Mouse (Mus musculus) gastrocnemius, postnatal 4 days (tissue): ENCODE data around the gene Elob. TPM values are rescaled to one million over a fixed set of nuclear protein-coding genes. Genes with fewer than 3 reads are reported as not detected.

Experiments used
- DNase-seq, 2 experiments: peaks; one replicate each; pipeline ENCODE4 v3.0.0; 2021 to 2022; ENCODE audit warnings: low spot score in 2 of 2, mixed read lengths in 2 of 2
- long read RNA-seq, 2 experiments: library from polyadenylated mRNA; stranded (forward); transcript quantifications; one replicate each; pipeline ENCODE4 v2.0.0; 2021
- total RNA-seq, 2 experiments: library from RNA; stranded (reverse); gene quantifications; 2 replicates each; pipeline ENCODE4 v1.2.3; 2021

The Elob gene
- total RNA-seq = 100 to 1,000 TPM; 428 to 459 TPM
- long read RNA-seq, experiment 1, transcript Elob-201 (4 exons, 537 nt) = major isoform, 195 of 222 reads
- long read RNA-seq, experiment 1, transcript Elob-202 (3 exons, 581 nt) = minor isoform, 18 of 222 reads
- long read RNA-seq, experiment 1, partial matches to known transcripts = 2 of 222 reads
- long read RNA-seq, experiment 1, other reads (novel, unspliced or antisense) = 0 of 222 reads
- long read RNA-seq, experiment 2, transcript Elob-202 (3 exons, 581 nt) = minor isoform, 19 of 210 reads
- long read RNA-seq, experiment 2, transcript Elob-201 (4 exons, 537 nt) = major isoform, 185 of 210 reads
- long read RNA-seq, experiment 2, partial matches to known transcripts = 2 of 210 reads
- long read RNA-seq, experiment 2, other reads (novel, unspliced or antisense) = 0 of 210 reads

DNA sequence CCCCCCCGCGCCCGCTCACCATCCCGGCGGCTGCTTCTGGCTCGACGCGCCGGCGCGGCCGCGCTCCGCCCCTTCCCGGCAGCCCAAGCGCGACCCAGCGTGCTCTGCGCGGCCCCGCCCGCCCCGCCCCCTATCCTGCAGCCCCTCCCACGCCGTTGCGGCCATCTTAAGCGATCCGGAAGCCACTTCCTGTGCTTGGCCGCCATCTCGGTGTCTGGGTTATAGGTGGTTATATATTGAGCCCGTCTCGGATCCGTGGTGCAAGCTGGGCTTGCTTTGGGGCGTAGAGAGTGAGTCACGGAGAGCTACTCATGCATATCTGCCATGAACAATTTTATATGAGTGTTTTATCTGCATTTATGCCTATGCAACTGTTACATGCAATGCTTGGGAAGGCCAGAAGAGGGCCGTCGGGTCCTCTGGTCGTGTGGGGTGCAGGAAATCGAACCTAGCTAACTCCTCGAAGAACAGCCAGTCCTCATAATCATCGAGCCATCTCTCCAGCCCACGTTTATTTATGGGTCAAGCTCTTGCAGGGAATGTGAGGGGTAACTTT lies at the start of gene Elob:
Elob (minus strand) TSS at position 73 of the 556 bp plus-strand sequence.
- peak; percentile 70 to 85 for DNase-seq

DNA sequence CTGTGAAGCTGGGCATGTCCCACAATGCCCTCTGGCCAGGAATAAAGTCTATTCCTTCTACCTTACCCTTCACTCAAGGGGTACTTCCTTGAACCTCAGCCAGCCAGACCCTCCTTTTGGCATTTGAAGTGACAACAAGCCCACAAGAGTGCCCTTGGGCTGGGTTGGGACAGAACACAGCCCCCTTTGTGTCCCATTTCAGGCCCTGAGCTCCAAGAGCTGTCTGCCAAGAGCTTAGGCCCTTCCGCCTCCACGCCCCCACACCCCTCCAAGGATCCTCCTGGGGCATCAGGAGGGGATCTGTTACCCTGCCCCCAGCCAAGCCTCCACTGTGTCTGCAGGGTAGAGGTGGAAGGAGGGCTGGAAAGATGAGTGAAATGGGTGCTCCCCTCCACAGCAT lies 48.2 kb upstream of the Elob start:
- DNase-seq = peak in 1 of 2 experiments; percentile 6

DNA sequence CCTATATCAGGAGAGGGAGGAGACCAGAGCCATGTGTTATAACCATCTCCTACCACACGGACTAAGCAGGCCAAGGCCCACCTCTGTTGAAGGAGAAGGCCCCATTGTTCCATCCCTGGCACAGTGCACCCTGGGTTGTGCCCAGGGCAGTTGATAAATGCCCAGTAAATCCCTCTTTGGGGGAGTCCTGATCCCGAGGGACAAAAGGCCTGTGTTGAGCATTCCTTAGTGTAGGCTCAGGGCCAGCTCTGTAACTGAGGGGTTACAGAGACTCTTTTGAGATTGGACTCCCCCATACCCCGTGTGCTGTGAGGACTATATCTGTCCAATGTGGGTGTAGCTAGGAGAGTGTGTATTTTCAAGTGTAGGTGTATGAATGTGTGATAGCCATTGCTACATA lies 47.8 kb upstream of the Elob start:
- DNase-seq = peak in 1 of 2 experiments; percentile 6

DNA sequence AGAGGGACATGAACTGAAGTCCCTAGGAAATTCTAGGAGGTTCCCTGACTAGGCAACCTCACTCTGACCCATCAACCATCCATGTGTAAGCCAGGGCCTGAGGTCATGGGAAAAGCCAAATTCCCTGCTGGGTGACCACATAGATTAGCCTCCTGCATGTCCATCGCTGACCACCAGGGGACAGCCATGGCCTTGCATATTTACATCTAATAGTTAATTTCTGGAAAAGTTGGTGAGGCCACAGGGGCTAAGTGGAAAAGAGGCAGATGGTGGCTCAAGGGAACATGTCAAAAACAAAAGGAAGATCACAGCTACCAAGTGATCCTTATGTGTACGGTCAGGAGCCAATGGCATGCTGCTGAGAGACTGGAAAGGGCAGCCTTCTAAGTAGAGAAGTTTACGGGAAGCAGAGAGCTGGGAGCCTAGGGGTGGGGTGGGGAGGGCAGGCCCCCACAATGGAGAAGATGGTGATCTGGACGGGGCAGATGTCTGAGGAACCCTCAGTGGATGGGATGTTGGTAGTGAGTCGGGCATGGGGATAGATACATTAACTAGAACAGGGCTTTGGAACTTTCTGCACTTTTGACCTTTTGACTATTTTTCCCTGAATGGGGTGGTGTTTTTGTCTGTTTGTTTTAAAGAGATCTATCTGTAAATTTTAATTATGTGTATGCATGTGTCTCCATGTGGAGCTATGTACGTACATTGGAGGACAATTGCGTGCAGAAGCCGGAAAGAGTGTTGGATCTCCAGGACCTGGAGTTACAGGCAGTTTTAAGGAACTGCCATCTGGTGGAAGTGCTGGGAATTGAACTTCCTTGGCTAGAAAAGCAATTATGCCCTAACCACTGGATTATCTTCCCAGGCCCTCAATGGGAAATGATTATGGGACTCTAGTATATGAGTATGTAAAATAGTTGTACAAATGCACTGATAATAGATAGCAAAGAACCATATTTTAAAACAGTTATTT lies 45.2 kb upstream of the Elob start:
- peak in 1 of 2 experiments; percentile 69 for DNase-seq

DNA sequence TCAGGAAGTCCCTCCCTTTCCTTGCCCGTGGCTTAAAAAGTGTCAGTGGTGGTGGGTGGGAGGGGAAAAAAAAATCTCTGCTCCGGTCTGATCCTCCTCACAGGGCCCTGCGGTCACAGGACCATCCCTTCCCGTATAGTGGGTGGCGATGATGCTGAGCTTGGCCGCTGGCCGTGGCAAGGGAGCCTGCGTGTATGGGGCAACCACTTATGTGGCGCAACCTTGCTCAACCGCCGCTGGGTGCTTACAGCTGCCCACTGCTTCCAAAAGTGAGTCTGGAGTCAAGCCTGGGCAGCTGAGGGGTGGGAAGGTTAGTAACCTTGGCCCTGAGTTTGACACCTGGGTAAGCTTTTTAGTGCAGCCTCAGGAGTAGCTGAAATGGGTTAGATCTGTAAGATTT lies 39.6 kb upstream of the Elob start:
- DNase-seq = no peak

DNA sequence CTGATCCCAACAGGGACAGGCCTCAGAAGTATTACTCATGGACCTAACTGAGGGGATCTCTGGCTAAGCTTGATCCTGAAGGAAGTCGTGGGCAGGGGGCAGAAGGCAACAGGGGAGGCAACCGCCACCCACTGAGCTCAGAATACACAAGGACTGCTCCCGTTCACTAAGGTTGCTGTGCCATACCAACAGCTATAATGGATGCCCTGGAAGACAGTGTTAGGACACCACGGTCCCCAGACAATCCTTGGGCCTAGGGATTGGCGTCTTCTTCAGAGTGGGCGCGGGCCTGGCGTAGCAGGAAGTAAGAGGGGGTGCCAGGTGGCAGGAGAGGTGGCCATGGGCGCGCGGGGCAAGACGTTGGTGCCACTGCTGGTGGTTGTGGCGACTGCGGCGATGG lies 38.8 kb upstream of the Elob start, which contains the start of gene Prss21:
Prss21 (plus strand) TSS at position 301 of the 400 bp plus-strand sequence.
- DNase-seq = no peak

DNA sequence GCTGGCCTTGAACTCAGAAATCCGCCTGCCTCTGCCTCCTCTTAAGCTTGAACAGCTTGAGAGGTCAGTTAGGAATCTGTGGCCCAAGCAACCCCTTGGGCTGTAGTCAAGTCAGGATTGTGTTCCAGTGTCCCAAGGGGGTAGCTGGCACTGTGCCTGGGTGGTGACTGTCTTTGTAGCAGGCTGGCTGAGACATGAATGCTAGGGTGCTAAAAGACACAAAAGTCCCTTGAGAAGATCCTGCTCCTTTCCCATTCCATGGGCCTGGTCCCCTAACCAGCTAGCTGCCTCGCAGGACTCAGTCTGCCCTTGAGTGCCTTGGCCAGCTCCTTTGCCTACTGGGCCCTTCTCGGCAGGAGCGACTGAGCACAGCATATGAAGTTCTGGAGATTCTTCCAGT lies 34.0 kb upstream of the Elob start:
- no peak for DNase-seq

DNA sequence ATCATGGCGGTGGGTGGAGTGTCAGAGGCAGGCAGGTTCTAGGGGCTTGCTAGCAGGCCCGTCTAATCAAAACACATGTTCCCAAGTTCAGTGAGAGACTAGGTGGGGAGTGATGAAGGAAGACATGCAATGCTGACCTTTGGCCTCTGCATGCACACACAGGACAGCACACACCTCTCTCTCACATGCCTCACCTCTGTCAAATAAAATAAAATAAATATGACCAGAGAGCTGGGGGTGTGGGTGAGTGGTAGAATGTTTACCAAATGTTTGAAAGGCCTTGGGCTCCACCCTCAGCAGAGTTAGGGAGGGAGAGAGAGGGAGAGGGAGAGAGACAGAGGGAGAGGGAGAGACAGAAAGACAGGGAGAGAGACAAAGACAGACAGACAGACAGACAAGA lies 29.0 kb upstream of the Elob start:
- no peak for DNase-seq

DNA sequence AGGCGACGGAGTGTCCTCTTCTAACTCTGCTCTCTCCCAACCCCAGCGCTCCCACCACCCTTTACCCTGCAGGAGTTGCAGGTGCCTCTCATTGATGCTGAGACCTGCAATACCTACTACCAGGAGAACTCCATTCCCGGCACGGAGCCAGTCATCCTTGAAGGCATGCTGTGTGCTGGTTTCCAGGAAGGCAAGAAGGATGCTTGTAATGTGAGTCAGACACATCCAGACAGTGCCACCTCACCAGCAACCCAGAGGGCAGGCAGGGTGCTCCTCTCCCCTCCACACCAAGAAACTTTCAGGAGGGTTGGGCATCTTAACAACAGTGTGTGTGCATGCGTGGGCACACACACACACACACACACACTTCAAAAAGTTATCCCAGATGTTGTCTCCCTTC lies 28.3 kb upstream of the Elob start:
- no peak for DNase-seq

DNA sequence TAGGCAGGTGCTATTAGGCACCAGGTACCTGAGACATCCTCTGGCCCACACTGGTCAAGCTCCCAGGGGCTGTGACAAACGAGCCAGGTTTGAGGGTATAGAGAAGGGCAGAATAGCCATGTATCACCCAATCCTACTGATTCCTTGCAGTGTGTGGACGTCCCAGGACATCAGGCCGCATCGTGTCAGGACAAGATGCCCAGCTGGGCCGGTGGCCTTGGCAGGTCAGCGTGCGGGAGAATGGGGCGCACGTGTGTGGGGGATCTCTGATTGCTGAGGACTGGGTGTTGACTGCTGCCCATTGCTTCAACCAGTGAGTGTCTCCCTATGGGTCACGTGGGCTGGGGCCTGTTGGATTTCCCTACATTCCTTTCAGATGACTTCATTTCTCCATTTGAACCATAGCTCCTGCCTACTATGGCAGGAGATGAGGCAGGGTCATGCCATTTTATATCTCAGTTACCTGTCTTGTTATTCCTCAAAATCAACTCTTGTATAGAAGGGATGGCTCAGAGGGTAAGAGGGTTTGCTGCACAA lies 25.4 kb upstream of the Elob start:
- DNase-seq = no peak

DNA sequence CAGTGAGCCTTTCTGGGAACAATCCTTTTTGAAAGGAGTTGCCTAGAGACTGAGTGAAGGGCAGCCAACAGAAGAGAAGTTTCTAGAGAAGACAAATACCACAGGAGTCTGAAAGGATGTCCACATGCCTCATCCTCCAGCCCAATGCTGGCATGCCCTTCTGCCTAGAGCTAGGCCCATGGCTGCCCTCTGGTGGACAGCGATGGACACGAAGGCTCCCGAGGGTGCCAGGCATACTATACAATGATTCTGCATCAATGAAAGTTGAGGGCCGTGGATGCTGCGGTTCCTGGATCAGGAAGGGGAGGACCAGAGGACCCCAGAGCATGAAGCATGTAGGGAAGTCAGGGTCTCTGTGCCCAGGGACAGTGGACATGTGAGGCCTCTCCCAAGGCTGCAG lies 24.4 kb upstream of the Elob start:
- DNase-seq = peak in 1 of 2 experiments; percentile 63

DNA sequence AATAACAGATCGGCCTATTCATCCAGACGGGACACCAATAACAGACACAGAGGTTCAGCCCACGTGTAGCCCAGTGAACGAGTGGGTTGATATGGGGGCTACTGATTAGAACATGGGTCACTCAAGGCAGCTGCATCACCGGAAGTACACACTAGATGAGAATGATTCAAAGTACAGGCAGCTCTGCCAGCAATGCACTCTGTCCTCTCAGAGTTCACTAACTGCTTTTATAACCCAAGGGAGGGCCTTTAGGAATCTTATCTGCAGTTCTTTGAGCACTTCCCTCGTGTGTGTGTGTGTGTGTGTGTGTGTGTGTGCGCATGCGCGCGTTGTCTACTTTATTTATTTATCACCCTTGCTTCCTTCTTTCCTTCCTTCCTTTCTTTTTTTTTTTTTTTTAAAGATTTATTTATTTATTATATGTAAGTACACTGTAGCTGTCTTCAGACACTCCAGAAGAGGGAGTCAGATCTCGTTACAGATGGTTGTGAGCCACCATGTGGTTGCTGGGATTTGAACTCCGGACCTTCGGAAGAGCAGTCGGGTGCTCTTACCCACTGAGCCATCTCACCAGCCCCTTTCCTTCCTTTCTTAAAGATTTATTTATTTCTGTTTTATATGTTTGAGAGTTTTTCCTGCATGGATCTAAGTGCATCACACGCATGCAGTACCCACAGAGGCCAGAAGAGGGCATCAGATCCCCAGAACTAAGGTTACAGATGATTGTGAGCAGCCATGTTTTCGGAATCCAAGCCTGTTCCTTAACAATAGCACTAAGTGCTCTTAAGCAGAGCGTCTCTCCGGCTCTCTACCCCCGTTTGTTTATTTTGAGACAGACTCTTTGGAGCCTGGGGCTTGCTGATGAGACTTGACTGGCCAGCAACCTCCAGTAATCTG lies 22.2 kb upstream of the Elob start:
- DNase-seq = peak in 1 of 2 experiments; percentile 69

DNA sequence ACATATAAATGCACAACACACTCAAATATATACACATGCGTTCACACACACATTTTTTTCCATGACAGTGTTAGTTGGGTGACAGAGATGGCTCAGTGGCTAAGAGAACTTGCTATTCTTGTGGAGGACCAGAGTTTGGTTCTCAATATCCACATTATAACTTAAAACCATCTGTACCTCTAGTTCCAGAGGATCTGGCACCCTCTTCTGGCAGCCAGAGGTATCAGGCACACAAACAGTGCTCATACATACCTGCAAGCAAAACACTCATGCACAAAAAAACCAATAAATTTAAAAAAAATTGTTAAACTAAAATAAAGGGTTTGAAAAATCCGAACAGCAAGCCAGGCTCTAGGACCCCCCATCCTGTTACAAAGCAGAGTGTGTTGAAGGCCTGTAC lies 21.1 kb upstream of the Elob start:
- DNase-seq = no peak

DNA sequence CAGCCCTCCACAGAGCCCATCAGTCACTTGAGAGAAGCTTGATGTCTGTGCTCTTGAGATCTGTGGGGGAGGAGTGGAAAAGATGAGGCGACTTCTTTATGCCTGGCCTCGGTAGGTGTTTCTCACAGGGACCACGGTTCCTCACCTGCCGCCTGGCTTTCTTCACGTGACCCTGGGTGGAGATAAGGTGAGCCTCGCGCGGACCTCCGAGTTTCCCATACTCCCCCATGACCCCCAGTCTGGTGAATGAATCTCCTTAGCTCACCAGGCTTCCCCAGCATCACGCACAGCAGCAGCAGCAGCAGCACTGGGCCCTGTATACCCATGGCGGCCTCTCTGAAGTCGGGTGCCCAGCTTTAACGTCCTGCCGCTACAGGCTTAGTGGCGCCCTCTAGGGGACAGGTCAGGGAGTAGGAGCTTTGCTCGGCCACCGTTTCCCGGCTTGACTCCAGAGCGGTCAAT lies 14.9 kb upstream of the Elob start, which contains the start of the genes Prss32 and Prss41:
Prss32 (plus strand) TSS at position 44 of the 462 bp plus-strand sequence.
Prss41 (minus strand) TSS at position 361 of the 462 bp plus-strand sequence.
- peak in 1 of 2 experiments; percentile 59 for DNase-seq

DNA sequence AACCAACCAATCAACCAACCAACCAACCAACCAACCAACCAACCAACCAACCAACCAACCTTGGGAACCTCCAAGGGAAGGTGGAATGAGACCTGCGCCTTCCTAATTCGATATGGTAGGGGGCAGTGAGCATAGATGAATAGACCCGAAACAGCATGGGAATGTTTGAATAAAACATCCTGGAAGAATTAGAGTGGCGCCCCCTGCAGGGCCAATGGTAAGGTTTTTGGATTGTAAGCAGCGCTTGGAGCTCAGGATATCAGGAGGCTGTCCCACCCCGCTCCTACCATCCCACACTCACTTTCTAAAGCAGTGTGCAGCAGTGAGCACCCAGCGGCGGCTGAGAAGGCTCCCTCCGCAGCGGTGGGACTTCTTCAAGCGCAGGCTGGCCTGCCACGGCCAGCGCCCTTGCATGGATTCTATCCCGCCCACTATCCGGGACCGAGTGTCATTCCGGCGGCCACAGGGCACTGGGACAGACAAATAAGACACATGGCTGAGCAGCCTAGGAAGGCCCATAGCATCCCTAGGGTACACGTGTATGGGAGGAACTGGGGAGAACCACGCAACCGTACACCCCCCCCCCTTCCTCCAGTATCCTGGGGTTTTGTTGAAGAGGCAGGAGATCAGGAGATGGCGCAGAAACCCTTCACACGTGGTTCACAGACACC lies 14.3 kb upstream of the Elob start:
- no peak for DNase-seq

DNA sequence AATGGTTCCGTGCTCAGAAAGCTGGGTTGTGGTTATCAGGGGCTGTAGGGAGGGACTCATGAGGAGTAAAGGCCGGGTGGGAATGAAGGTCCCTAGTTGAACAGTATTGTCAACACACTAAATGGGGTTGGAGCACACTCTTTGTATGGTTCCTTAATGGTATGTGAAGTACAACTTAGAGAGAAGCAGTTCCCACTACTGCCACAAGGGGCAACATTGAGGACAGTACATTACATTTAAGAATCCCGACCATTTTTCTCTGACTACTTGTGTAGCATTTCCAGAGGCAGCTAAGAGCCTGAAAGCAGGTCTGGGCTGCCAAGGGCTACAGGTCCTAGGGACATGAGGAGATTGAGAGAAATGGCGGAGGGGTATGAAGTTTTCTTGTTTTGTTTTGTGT lies 12.2 kb upstream of the Elob start:
- peak in 1 of 2 experiments; percentile 58 for DNase-seq

DNA sequence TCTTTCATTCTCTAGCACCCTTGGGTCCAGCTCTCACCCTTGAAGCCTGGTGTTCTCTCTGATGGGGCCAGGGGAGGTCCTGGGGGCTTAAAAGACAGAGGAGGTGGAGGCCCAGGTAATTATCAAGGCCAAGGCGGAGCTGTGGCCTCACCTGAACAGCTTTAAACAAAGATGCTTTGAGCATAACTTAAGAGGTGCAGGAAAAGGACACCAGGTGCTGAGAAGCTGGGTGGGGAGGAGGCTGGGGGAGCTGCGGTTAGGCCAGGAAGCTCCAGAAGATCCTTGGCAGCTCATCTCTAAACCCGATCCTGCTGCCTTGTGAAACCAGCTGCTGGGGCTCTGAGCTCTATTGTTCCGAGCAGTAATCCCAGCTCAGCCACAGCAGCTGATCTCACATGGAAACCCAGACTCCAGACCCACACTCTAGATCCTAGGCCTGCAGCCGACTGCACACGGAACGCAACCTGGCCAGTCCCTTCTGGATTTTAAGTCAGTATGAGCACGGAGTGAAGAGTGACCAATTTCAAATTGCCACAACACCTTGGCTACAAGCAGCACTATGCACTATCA lies 7.2 kb upstream of the Elob start, which contains the start of gene Prss33:
Prss33 (minus strand) TSS at position 51 of the 570 bp plus-strand sequence.
- DNase-seq = no peak

DNA sequence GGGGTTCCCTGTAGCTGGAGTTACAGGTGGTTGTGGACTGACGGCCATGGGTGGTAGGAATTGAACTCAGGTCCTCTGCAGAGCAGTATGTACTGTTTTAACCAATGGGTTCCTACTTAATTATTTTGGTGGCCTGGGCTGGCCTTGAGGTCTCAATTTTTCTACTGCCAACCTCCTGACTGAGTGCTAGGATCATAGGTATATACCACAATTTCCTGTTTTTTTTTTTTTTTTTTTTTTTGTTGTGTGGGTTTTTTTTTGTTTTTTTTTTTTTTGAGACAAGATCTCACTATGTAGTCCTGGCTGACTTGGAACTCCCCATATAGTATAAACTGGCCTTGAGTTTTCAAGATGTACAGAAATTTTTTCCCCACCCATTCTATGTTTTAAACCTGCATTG lies 2.3 kb upstream of the Elob start:
- no peak for DNase-seq
